Mouse (Mus musculus) limb, embryonic 15.5 days (tissue): Measurements from ENCODE around the gene Adgrb2. TPM values are rescaled to one million over a fixed set of nuclear protein-coding genes. Genes with fewer than 3 reads are reported as not detected.

Experiments used
- ATAC-seq: fragments of 200-750 bp; cut with Nextera tagmentation; 2 replicates; pipeline ENCODE4 v1.8.0; 2017; ENCODE audit warnings: low read depth, moderate TSS enrichment; ENCODE audit not compliant: insufficient number of reproducible peaks, low FRiP score, low TSS enrichment
- H3K27ac ChIP-seq: fragments of 300-500 bp; sonication (generic); 2 replicates; pipeline ENCODE4 v1.5.1; 2015; ENCODE audit warnings: moderate library complexity, mild to moderate bottlenecking, inconsistent platforms
- H3K27me3 ChIP-seq: fragments of 300-500 bp; sonication (generic); 2 replicates; pipeline ENCODE4 v1.6.1; 2015; ENCODE audit warnings: inconsistent platforms
- H3K36me3 ChIP-seq: fragments of 300-500 bp; sonication (generic); 2 replicates; pipeline ENCODE4 v1.6.1; 2015; ENCODE audit warnings: inconsistent platforms
- H3K4me1 ChIP-seq: fragments of 300-500 bp; sonication (generic); 2 replicates; pipeline ENCODE4 v1.6.1; 2015; ENCODE audit warnings: inconsistent platforms
- H3K4me2 ChIP-seq: fragments of 300-500 bp; sonication (generic); 2 replicates; pipeline ENCODE4 v1.6.1; 2015; ENCODE audit warnings: mild to moderate bottlenecking, inconsistent platforms
- H3K4me3 ChIP-seq: fragments of 300-500 bp; sonication (generic); 2 replicates; pipeline ENCODE4 v1.5.1; 2015; ENCODE audit warnings: mild to moderate bottlenecking, inconsistent platforms
- H3K9ac ChIP-seq: fragments of 300-500 bp; sonication (generic); 2 replicates; pipeline ENCODE4 v1.6.1; 2015; ENCODE audit warnings: inconsistent platforms
- H3K9me3 ChIP-seq: fragments of 300-500 bp; sonication (generic); 2 replicates; pipeline ENCODE4 v1.6.1; 2016; ENCODE audit warnings: inconsistent platforms
- WGBS: fragments of 180-500 bp; shearing (Covaris S2); methylation state at CpG from one replicate; pipeline ENCODE4 v1.1.7; 2015; 5-methylcytosine and 5-hydroxymethylcytosine counted together
- polyA plus RNA-seq: library from polyadenylated mRNA; unstranded; fragments of >200 nt; fragmentation: Nextera tagmentation; extraction: Ambion mirVana; gene quantifications from 2 replicates; pipeline ENCODE4 v1.2.1, GENCODE M21; 2015

The Adgrb2 gene
- polyA plus RNA-seq, 1 experiment from 2014 or later = 4.7 TPM

- Histone ChIP-seq H3K27ac (peak overlapping the region; percentile 79), H3K36me3 (0 out of 2 replicates have a peak, but pooled peaks cover under 1% of the 10 kb centered on the region), H3K4me3 (peak overlapping the region; percentile 2; the same call in 1 of the 2 replicates), H3K4me2 (peak overlapping the region; percentile 32), H3K4me1 (peaks cover 27% of the 10 kb centered on the region), H3K9ac (no peak overlapping the region), H3K27me3 (peaks cover 15% of the 10 kb centered on the region), H3K9me3 (no peaks in the 10 kb centered on the region)
- peak; percentile 83 for ATAC-seq
- WGBS = 8% methylated on average over 23 of the region's 23 CpGs
Observed at GRCm38 (mm10) chr4:130036573-130037401, 52.1 kb downstream of the Adgrb2 start.

GRCm38 (mm10) chr4:130039351-130039750 is 54.7 kb downstream of the Adgrb2 start:
- no peak for ATAC-seq
- no peak overlapping the region for H3K9ac ChIP-seq

GRCm38 (mm10) chr4:130041076-130041475 is 56.4 kb downstream of the Adgrb2 start:
- no peak for ATAC-seq
- Histone ChIP-seq H3K27me3 (0 out of 2 replicates have a peak, but pooled peaks cover 2% of the 10 kb centered on the region), H3K9ac (no peak overlapping the region)

More at GRCm38 (mm10) chr4:130039351-130039750, 54.7 kb downstream of the Adgrb2 start:
- Histone ChIP-seq H3K36me3 (no peaks in the 10 kb centered on the region), H3K4me3 (no peak overlapping the region), H3K9me3 (no peaks in the 10 kb centered on the region), H3K27ac (no peak overlapping the region), H3K4me2 (no peak overlapping the region), H3K4me1 (peaks cover 49% of the 10 kb centered on the region), H3K27me3 (peaks cover 6% of the 10 kb centered on the region; the same call in 1 of the 2 replicates)
- 37% methylated on average over 5 of the region's 5 CpGs for WGBS

GRCm38 (mm10) chr4:130044211-130044610 is 59.5 kb downstream of the Adgrb2 start:
- Histone ChIP-seq H3K4me1 (peaks cover 80% of the 10 kb centered on the region), H3K36me3 (no peaks in the 10 kb centered on the region), H3K4me2 (no peak overlapping the region), H3K9me3 (no peaks in the 10 kb centered on the region), H3K27ac (peak overlapping the region; percentile 35), H3K27me3 (no peaks in the 10 kb centered on the region), H3K9ac (no peak overlapping the region), H3K4me3 (no peak overlapping the region)
- 21% methylated on average over 9 of the region's 9 CpGs for WGBS
- ATAC-seq = no peak

More at GRCm38 (mm10) chr4:130041076-130041475, 56.4 kb downstream of the Adgrb2 start:
- WGBS = 76% methylated on average over 11 of the region's 11 CpGs
- H3K27ac ChIP-seq = no peak overlapping the region
- H3K9me3 ChIP-seq = no peaks in the 10 kb centered on the region
- no peaks in the 10 kb centered on the region for H3K36me3 ChIP-seq
- peaks cover 65% of the 10 kb centered on the region for H3K4me1 ChIP-seq
- H3K4me3 ChIP-seq = no peak overlapping the region
- no peak overlapping the region for H3K4me2 ChIP-seq

- WGBS = 19% methylated on average over 14 of the region's 14 CpGs
- H3K4me3 ChIP-seq = no peak overlapping the region
- no peaks in the 10 kb centered on the region for H3K36me3 ChIP-seq
- peak overlapping the region; percentile 97 for H3K27ac ChIP-seq
- H3K27me3 ChIP-seq = no peaks in the 10 kb centered on the region
- peaks cover 91% of the 10 kb centered on the region for H3K4me1 ChIP-seq
- no peak overlapping the region for H3K9ac ChIP-seq
- no peaks in the 10 kb centered on the region for H3K9me3 ChIP-seq
- H3K4me2 ChIP-seq = peak overlapping the region; percentile 24; the same call in 1 of the 2 replicates
- ATAC-seq = no peak
Observed at GRCm38 (mm10) chr4:130045609-130046008, 60.9 kb downstream of the Adgrb2 start.

GRCm38 (mm10) chr4:130047331-130048202 is 62.9 kb downstream of the Adgrb2 start, which contains the start of gene Col16a1:
Gene Col16a1 (plus strand): TSS chr4:130047840.
- no peaks in the 10 kb centered on the region for H3K9me3 ChIP-seq
- ATAC-seq = peak; percentile 89
- H3K4me3 ChIP-seq = peak within 1 kb of the TSS; percentile 53
- peaks cover 86% of the 10 kb centered on the region for H3K4me1 ChIP-seq
- under 1% methylated on average over 45 of the region's 46 CpGs for WGBS
- peak within 1 kb of the TSS; percentile 97 for H3K27ac ChIP-seq
- H3K36me3 ChIP-seq = peaks cover 17% of the 10 kb centered on the region
- H3K9ac ChIP-seq = peak within 1 kb of the TSS; percentile 59
- no peaks in the 10 kb centered on the region for H3K27me3 ChIP-seq
- peak within 1 kb of the TSS; percentile 73 for H3K4me2 ChIP-seq

- 32% methylated on average over 4 of the region's 4 CpGs for WGBS
Observed at GRCm38 (mm10) chr4:130048203-130048479, 63.5 kb downstream of the Adgrb2 start.

GRCm38 (mm10) chr4:130050056-130050824 is 65.6 kb downstream of the Adgrb2 start:
- ATAC-seq = no peak
- Histone ChIP-seq H3K4me1 (peaks cover 73% of the 10 kb centered on the region), H3K4me3 (peak overlapping the region; percentile 53), H3K9ac (no peak overlapping the region), H3K27ac (peak overlapping the region; percentile 66), H3K27me3 (no peaks in the 10 kb centered on the region), H3K9me3 (no peaks in the 10 kb centered on the region), H3K4me2 (peak overlapping the region; percentile 73), H3K36me3 (peaks cover 32% of the 10 kb centered on the region)
- 68% methylated on average over 8 of the region's 8 CpGs for WGBS

More at GRCm38 (mm10) chr4:130048203-130048479, 63.5 kb downstream of the Adgrb2 start:
- H3K4me2 ChIP-seq = peak overlapping the region; percentile 73
- no peak for ATAC-seq
- H3K36me3 ChIP-seq = peaks cover 20% of the 10 kb centered on the region
- peak overlapping the region; percentile 97 for H3K27ac ChIP-seq
- H3K4me1 ChIP-seq = peaks cover 84% of the 10 kb centered on the region
- peak overlapping the region; percentile 59 for H3K9ac ChIP-seq
- peak overlapping the region; percentile 53 for H3K4me3 ChIP-seq
- no peaks in the 10 kb centered on the region for H3K27me3 ChIP-seq
- H3K9me3 ChIP-seq = no peaks in the 10 kb centered on the region

- Histone ChIP-seq H3K4me1 (peaks cover 69% of the 10 kb centered on the region), H3K27me3 (no peaks in the 10 kb centered on the region), H3K4me3 (no peak overlapping the region), H3K9me3 (no peaks in the 10 kb centered on the region), H3K36me3 (peaks cover 41% of the 10 kb centered on the region), H3K4me2 (no peak overlapping the region), H3K27ac (no peak overlapping the region), H3K9ac (no peak overlapping the region)
- ATAC-seq = no peak
- 92% methylated on average over 3 of the region's 3 CpGs for WGBS
Observed at GRCm38 (mm10) chr4:130052283-130052682, 67.6 kb downstream of the Adgrb2 start.

- H3K27me3 ChIP-seq = no peaks in the 10 kb centered on the region
- no peak overlapping the region for H3K4me3 ChIP-seq
- peaks cover 44% of the 10 kb centered on the region for H3K36me3 ChIP-seq
- peaks cover 62% of the 10 kb centered on the region for H3K4me1 ChIP-seq
- no peak overlapping the region for H3K27ac ChIP-seq
- no peak overlapping the region for H3K4me2 ChIP-seq
- ATAC-seq = no peak
- WGBS = 86% methylated on average over 9 of the region's 9 CpGs
- H3K9ac ChIP-seq = no peak overlapping the region
- no peaks in the 10 kb centered on the region for H3K9me3 ChIP-seq
Observed at GRCm38 (mm10) chr4:130053111-130053510, 68.4 kb downstream of the Adgrb2 start.

GRCm38 (mm10) chr4:130054727-130055126 is 70.1 kb downstream of the Adgrb2 start:
- Histone ChIP-seq H3K9me3 (no peaks in the 10 kb centered on the region), H3K9ac (no peak overlapping the region), H3K27me3 (no peaks in the 10 kb centered on the region), H3K4me2 (no peak overlapping the region), H3K4me3 (no peak overlapping the region), H3K27ac (peak overlapping the region; percentile 81), H3K36me3 (peaks cover 61% of the 10 kb centered on the region), H3K4me1 (peaks cover 46% of the 10 kb centered on the region)
- WGBS = 50% methylated on average over 1 of the region's 1 CpGs
- ATAC-seq = no peak
